Mouse (Mus musculus): ENCODE data around the gene Csnk1g2.
A peak's percentile ranks its signal among the peaks of the same experiment; 100 is the strongest.

Csnk1g2 gene

DNA sequence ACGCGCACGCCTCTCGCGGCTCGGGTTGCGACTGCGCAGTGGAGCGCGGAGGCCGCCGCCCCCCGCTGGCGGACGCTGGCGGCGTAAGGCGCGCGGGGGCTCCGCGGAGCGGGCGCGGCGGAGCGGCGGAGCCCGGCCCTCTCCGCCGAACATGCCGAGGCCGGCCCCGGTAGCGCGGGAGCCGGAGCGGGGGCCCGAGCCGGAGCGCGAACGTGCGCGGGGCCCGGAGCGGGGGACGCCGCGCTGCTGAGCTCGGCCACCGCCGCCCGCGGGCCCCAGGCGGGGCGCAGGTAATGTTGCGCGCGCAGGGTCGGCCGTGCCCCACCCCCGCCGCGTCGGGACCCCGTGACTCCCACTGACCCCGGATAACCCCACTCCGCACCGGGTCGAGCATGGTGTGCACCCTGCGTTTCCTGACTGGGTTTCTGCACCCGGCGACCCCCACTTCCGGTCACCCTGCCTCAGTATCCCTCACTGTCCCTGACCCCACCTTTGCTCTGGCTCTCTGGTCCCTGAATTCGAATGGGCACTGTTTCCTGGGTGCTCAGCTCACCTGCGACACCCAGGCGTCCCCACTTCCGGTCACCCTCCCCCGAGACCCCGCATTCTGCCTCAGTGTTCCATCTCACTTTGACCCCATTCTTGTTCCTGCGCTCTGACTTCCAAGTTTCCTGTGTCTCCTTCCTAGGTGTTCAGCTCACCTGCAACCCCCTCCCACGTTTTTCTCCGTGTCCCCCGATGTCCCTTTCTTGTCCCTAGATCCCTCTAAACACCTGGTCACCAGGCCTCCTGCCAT is at the start of gene Csnk1g2:
Csnk1g2 (plus strand) TSS at position 178 of the 796 bp plus-strand sequence.
- DNase-seq: peak; percentile 46 to 79

DNA sequence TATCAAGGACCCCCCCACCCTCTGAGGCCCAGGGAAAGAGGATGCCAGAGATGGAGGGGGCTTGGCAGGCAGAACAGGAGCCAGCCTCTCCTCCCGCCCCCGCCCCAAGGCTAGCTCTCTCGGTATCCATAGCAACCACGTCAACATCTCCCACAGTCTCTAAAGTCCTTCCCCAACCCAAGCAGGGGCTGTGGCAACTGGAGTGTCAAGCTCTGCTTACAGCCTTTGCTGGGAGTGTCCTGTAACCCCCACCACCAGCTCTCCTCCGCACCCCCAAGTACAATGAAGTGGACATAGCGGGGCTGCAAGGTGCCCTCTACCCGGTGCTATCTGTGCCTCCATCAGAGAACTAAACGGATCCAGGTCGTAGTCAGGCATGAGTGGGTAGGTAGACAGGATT is 48.7 kb upstream of the Csnk1g2 start:
- DNase-seq: peak in 1 of 2 experiments; percentile 33

GRCm38 (mm10) chr10:80574896-80575295 is 47.7 kb upstream of the Csnk1g2 start:
- DNase-seq: no peak

DNA sequence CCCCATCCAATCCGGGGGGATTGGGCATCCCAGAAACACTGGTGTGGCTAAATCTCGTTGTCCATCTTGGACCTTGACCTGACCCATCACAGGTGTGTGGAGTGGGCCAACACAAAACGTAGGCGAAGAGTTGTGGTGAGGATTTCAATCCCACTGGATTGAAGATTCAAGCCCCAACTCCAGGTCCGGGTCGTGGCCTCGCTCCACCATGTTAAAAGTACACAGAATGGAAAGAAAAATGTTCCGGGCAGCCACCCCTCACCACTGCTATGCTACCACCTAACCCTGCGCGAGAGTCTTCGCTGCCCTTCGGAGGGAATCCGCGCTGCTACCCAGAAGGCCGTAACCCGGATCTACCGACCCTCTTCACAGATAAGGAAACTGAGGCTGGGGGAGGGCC is 46.7 kb upstream of the Csnk1g2 start:
- no peak for DNase-seq

GRCm38 (mm10) chr10:80576351-80577194 is 46.1 kb upstream of the Csnk1g2 start:
- DNase-seq: peak in 1 of 2 experiments; percentile 73

- DNase-seq: peak; percentile 84 to 85
These were observed 45.2 kb upstream of the Csnk1g2 start, which contains the start of gene Klf16 for GRCm38 (mm10) chr10:80577195-80578130. Gene Klf16 (minus strand): TSS chr10:80577321.

- DNase-seq: peak; percentile 72 to 80
These were observed 44.4 kb upstream of the Csnk1g2 start for GRCm38 (mm10) chr10:80578131-80578750.

- DNase-seq: peak; percentile 68 to 80
These were observed 43.7 kb upstream of the Csnk1g2 start for GRCm38 (mm10) chr10:80578911-80579310.

- DNase-seq: no peak
These were observed 39.6 kb upstream of the Csnk1g2 start for GRCm38 (mm10) chr10:80583047-80583446.

DNA sequence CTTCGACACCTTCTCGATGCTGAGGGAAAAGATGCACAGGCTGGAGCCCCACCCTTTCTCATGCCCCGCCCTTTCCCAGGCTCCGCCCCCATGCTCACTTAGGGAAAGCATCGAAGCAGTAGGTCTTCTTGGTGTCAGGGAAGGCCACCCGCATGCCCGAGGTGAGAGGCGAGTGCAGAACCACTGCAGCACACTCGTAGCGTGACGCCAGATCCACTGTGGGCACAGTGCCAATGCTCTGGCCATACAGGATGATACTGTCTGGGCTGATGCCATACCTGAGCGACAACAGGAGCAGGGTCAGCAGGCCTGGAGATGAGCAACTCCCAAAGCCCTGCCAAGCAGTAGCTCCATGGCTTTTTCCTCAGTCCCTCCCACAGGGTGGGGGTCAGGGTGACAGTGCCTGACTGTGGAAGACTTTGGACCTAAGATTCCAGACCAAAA is 38.6 kb upstream of the Csnk1g2 start:
- peak; percentile 53 to 62 for DNase-seq

GRCm38 (mm10) chr10:80584642-80585552 is 37.7 kb upstream of the Csnk1g2 start:
- peak in 1 of 2 experiments; percentile 25 for DNase-seq

DNA sequence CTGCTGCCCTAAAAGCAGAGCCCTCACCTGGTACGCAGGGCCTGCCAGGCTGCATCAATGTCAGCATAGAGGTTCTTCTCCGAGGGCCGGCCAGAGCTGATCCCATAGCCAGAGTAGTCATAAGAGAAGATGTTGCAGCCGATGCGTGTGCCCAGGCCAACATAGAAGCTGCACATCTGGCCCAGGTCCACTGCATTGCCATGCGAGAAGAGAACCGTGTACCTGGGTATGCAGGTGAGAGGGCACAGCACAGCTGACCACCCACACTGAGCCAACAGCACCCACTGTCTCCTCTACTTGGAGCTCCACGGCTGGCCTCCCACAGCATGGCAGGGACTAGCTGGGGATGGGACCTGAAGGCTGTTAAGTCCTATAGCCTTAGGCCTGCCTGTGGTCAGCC is 37.1 kb upstream of the Csnk1g2 start:
- no peak for DNase-seq

GRCm38 (mm10) chr10:80586407-80587304 is 36.0 kb upstream of the Csnk1g2 start:
- peak in 1 of 2 experiments; percentile 36 for DNase-seq

GRCm38 (mm10) chr10:80587305-80587657 is 35.4 kb upstream of the Csnk1g2 start:
- peak in 1 of 2 experiments; percentile 21 for DNase-seq

GRCm38 (mm10) chr10:80589127-80589878 is 33.3 kb upstream of the Csnk1g2 start:
- peak in 1 of 2 experiments; percentile 36 for DNase-seq

- DNase-seq: peak; percentile 96
These were observed 32.5 kb upstream of the Csnk1g2 start, which contains the start of gene Abhd17a for GRCm38 (mm10) chr10:80589879-80590854. Gene Abhd17a (minus strand): TSS chr10:80590341.

DNA sequence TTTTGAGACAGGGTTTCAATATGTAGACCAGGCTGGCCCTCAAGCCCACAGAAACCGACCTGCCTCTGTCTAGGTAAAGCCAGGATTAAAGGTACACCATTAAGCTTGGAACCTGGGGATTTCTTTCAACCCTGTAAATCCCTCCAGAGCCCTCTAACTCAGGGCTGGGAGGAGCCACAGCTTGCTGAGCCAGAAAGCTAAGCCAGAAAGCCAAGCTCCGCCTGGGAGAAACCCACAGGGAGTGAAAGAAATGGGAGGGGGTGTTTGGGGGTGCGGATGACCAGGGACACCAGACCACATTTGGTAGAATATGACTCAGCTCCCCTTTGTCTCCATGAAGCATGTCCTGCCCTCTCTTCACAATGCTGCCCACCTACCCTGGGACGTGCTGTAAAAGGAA is 26.3 kb upstream of the Csnk1g2 start:
- DNase-seq: no peak

Data from cerebellum, postnatal 14 days (tissue).